Mouse (Mus musculus): Measurements from ENCODE around the gene Asphd1. TPM values are rescaled to one million over a fixed set of nuclear protein-coding genes. Genes with fewer than 3 reads are reported as not detected.

Asphd1 gene
- polyA plus RNA-seq, 1 experiment from 2014 or later = 0.15 TPM

DNA sequence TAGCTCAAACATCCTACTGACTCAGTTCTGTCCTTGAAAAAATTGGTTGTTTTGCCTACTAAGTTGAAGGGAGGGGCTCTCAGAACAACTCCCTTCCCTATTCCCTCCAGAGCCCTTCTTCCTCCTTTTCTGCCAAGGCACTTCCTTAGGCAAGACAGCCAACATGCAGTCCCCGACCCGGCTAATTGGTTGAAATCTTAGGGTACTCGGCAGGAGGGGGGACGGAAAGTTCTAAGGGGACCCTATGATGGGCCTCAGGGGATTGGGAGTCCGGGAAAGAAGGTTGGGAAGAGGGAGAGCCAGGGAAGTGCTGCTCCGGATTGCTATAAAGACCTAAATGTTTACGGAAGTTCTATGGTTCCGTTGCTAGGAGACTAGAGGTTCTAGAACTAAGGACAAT lies 26.1 kb upstream of the Asphd1 start:
- Histone ChIP-seq H3K36me3 (replicated peaks) (peaks cover 27% of the 10 kb centered on the region), H3K4me3 (peak overlapping the region; percentile 94), H3K4me1 (peaks cover 17% of the 10 kb centered on the region), H3K9me3 (no peaks in the 10 kb centered on the region), H3K27ac (replicated peaks) (peak overlapping the region; percentile 98), H3K27me3 (replicated peaks; ENCODE audit: low read depth, poor library complexity, severe bottlenecking) (no peaks in the 10 kb centered on the region)
- no peak for DNase-seq (ENCODE audit: low spot score)
- WGBS = 13% methylated on average over 8 of the region's 8 CpGs

DNA sequence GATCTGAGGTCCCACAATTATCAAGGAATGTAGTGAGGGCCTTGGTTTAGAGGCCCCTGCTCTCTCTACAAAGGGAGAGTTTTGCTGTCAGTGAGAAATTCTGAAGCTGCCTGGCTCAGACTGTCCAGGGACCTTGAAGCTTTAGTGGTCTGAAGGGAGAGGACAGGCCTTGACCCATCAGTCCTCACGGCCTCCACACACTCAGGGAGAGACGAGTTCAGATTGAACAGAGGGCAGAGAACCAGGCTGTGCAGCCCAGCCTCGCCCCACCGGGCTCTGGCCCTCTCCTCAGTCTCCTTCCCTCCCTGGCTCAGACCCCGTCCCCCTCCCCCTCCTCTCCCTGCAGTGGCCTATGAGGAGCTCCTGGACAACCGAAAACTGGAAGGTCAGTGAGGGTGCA lies 18.0 kb upstream of the Asphd1 start:
- H3K27me3 ChIP-seq (replicated peaks; ENCODE audit: low read depth, poor library complexity, severe bottlenecking) = peaks cover 22% of the 10 kb centered on the region
- WGBS = 68% methylated on average over 6 of the region's 6 CpGs

GRCm38 (mm10) chr7:126965568-126965967 lies 16.2 kb upstream of the Asphd1 start:
- Histone ChIP-seq H3K27ac (replicated peaks) (no peak overlapping the region), H3K27me3 (replicated peaks; ENCODE audit: low read depth, poor library complexity, severe bottlenecking) (peaks cover 36% of the 10 kb centered on the region), H3K4me3 (no peak overlapping the region), H3K4me1 (peaks cover 7% of the 10 kb centered on the region), H3K9me3 (no peaks in the 10 kb centered on the region), H3K36me3 (replicated peaks) (no peaks in the 10 kb centered on the region)
- WGBS = 89% methylated on average over 3 of the region's 3 CpGs
- DNase-seq (ENCODE audit: low spot score) = no peak

More for the DNA sequence above, 18.0 kb upstream of the Asphd1 start:
- H3K27ac ChIP-seq (replicated peaks) = no peak overlapping the region
- H3K36me3 ChIP-seq (replicated peaks) = no peaks in the 10 kb centered on the region
- H3K4me3 ChIP-seq = no peak overlapping the region
- H3K9me3 ChIP-seq = no peaks in the 10 kb centered on the region
- peaks cover 7% of the 10 kb centered on the region for H3K4me1 ChIP-seq
- no peak for DNase-seq (ENCODE audit: low spot score)

DNA sequence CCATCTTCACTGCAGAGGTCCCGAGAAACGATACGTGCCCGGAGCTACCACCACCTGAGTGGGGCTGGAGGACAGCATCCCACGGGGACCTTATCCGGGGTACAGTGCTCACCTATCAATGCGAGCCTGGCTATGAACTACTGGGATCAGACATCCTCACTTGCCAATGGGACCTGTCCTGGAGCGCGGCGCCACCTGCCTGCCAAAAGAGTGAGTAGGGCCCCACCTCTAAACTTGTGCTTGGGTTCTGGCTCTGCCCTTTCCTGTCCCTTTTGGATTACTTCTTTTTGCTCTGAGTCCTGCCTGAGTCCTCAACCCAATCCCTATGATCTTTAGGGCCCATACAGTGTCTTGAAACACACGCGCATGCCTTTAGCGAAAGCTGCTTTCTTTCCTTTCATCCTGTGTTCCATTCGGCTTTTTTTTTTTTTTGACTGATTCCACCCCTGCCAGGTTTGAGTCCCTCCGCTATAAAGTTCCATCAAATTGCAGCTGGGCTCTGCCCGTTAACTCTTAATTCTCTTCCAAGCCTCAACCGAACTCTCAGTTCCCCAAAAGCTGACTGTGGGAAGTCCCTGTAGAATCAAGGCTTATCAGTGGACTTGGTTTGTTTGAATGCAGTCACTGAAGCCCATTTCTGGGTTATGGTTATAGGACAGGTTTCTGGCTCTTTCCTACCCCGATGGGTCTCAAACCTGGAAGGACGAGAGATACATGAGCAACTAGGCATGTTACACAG lies 14.3 kb upstream of the Asphd1 start:
- Histone ChIP-seq H3K4me3 (peak overlapping the region; percentile 22; the same call in 1 of the 2 replicates), H3K27ac (replicated peaks) (no peak overlapping the region), H3K4me1 (peaks cover 7% of the 10 kb centered on the region), H3K36me3 (replicated peaks) (no peaks in the 10 kb centered on the region), H3K27me3 (replicated peaks; ENCODE audit: low read depth, poor library complexity, severe bottlenecking) (peaks cover 36% of the 10 kb centered on the region), H3K9me3 (no peaks in the 10 kb centered on the region)
- peak; percentile 61 for DNase-seq (ENCODE audit: low spot score)
- WGBS = 28% methylated on average over 19 of the region's 19 CpGs

DNA sequence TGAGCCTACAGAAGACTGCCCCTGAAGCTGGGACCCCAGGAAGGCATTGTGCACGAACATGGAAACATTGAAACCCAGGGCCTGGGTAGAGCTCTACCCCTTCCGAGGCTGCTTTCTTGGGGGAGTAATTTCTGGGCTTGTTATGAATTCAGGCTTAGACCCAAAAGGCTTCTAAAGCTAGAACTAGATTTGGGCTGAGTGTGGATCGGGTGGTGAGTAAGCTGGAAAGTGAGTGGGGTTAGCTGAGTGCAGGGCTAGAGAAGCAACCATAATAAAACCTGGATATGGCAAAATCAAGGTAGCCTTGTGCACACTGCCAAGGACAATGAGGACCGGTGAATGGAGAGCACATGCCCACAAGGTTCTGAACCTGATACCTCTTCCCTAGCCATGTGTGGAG lies 12.6 kb upstream of the Asphd1 start:
- no peak for DNase-seq (ENCODE audit: low spot score)
- 83% methylated on average over 4 of the region's 4 CpGs for WGBS

DNA sequence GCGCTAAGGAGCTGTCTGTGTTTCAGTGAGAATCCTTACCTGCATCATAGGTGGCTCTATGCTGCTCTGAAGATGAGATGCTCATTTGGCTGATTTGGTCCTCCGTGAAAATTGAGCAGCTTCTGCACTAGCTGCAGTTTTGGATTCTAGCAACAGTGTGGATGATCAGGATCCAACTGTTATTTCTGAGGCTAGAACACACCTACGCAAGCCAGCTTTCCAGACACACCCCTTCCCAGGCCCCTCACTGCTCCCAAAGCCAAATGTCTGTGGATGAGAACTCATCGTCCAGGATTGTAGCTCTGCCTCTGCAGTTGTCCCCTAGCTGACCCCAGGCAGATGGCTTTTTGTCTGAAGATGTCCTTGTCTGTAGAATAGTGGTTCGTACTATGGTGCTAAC lies 11.7 kb upstream of the Asphd1 start:
- DNase-seq (ENCODE audit: low spot score) = no peak
- Histone ChIP-seq H3K4me3 (no peak overlapping the region), H3K9me3 (no peaks in the 10 kb centered on the region), H3K36me3 (replicated peaks) (no peaks in the 10 kb centered on the region), H3K27ac (replicated peaks) (no peak overlapping the region), H3K4me1 (peaks cover 7% of the 10 kb centered on the region), H3K27me3 (replicated peaks; ENCODE audit: low read depth, poor library complexity, severe bottlenecking) (peaks cover 36% of the 10 kb centered on the region)
- 89% methylated on average over 5 of the region's 5 CpGs for WGBS

More for the DNA sequence above, 12.6 kb upstream of the Asphd1 start:
- Histone ChIP-seq H3K27me3 (replicated peaks; ENCODE audit: low read depth, poor library complexity, severe bottlenecking) (peaks cover 36% of the 10 kb centered on the region), H3K4me3 (no peak overlapping the region), H3K4me1 (peaks cover 7% of the 10 kb centered on the region), H3K9me3 (no peaks in the 10 kb centered on the region), H3K36me3 (replicated peaks) (no peaks in the 10 kb centered on the region), H3K27ac (replicated peaks) (no peak overlapping the region)

- no peak for DNase-seq (ENCODE audit: low spot score)
- H3K36me3 ChIP-seq (replicated peaks) = no peaks in the 10 kb centered on the region
- peaks cover 7% of the 10 kb centered on the region for H3K4me1 ChIP-seq
- 78% methylated on average over 9 of the region's 9 CpGs for WGBS
- no peak overlapping the region for H3K4me3 ChIP-seq
- H3K9me3 ChIP-seq = no peaks in the 10 kb centered on the region
- H3K27me3 ChIP-seq (replicated peaks; ENCODE audit: low read depth, poor library complexity, severe bottlenecking) = peaks cover 36% of the 10 kb centered on the region
- no peak overlapping the region for H3K27ac ChIP-seq (replicated peaks)
Observed at GRCm38 (mm10) chr7:126959780-126960179, 10.4 kb upstream of the Asphd1 start.

- 67% methylated on average over 3 of the region's 3 CpGs for WGBS
- DNase-seq (ENCODE audit: low spot score) = no peak
- Histone ChIP-seq H3K4me3 (no peak overlapping the region), H3K4me1 (peaks cover 19% of the 10 kb centered on the region), H3K27me3 (replicated peaks; ENCODE audit: low read depth, poor library complexity, severe bottlenecking) (peaks cover 37% of the 10 kb centered on the region), H3K9me3 (no peaks in the 10 kb centered on the region), H3K36me3 (replicated peaks) (no peaks in the 10 kb centered on the region), H3K27ac (replicated peaks) (no peak overlapping the region)
Observed at GRCm38 (mm10) chr7:126955125-126955524, 5.7 kb upstream of the Asphd1 start.

GRCm38 (mm10) chr7:126952646-126953045 lies 3.3 kb upstream of the Asphd1 start:
- Histone ChIP-seq H3K9me3 (no peaks in the 10 kb centered on the region), H3K4me3 (no peak overlapping the region), H3K27me3 (replicated peaks; ENCODE audit: low read depth, poor library complexity, severe bottlenecking) (peaks cover 60% of the 10 kb centered on the region), H3K36me3 (replicated peaks) (no peaks in the 10 kb centered on the region), H3K4me1 (peaks cover 35% of the 10 kb centered on the region), H3K27ac (replicated peaks) (no peak overlapping the region)
- DNase-seq (ENCODE audit: low spot score) = no peak
- under 1% methylated on average over 8 of the region's 8 CpGs for WGBS

- 20% methylated on average over 4 of the region's 4 CpGs for WGBS
- H3K9me3 ChIP-seq = no peaks in the 10 kb centered on the region
- 0 out of 2 replicates have a peak, but pooled peaks cover 5% of the 10 kb centered on the region for H3K36me3 ChIP-seq (replicated peaks)
- peaks cover 35% of the 10 kb centered on the region for H3K4me1 ChIP-seq
- H3K4me3 ChIP-seq = peak overlapping the region; percentile 67; the same call in 1 of the 2 replicates
- DNase-seq (ENCODE audit: low spot score) = no peak
- peaks cover 60% of the 10 kb centered on the region for H3K27me3 ChIP-seq (replicated peaks; ENCODE audit: low read depth, poor library complexity, severe bottlenecking)
- no peak overlapping the region for H3K27ac ChIP-seq (replicated peaks)
Observed at GRCm38 (mm10) chr7:126951741-126952140, 2.4 kb upstream of the Asphd1 start.

DNA sequence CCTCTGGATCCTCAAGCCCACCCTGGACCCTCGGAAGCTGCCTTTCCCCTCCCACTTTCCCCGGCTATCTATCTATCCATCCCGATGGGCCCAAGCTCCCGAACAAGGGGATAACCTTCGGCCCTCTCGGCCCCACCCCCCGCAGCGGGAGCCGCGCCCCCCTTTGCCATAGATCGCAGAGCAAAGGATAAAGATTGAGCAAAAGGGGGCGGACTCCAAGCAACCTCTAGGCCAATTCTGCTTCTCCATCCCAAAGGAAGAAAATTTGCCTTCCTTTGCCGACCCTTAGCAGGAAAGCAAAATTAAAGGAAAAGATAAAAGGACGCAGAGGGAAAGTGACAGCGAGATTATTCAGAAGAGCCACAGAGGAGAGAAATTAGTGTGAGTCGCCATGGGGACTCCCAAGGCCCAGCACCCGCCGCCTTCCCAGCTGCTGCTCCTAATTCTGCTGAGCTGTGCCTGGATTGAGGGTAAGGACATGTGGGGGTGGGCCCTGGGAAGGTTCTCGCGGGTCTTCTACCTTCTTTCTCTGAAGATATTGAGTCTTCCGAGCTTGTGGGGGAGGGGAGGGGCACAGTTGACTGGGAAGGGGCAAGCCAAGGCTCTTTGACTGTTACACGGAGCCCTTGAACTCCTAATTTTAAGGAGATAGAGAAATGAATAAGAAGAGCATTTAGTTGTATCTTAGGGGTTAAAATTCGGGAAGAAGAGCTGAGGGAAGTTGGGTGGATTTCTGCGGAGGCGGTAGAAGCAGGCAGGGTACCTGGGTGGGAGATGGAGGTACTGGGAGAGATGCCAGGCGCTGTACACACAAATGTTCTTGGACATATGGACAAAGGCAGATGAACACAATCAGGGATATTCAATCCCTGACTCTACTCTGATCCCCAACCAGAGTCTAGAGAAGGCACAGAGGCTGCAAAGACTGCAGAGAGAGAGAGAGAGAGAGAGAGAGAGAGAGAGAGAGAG lies 1.5 kb upstream of the Asphd1 start:
- Histone ChIP-seq H3K36me3 (replicated peaks) (peaks cover 11% of the 10 kb centered on the region), H3K27ac (replicated peaks) (no peak overlapping the region), H3K4me1 (peaks cover 35% of the 10 kb centered on the region), H3K9me3 (no peaks in the 10 kb centered on the region), H3K4me3 (peak overlapping the region; percentile 67), H3K27me3 (replicated peaks; ENCODE audit: low read depth, poor library complexity, severe bottlenecking) (peaks cover 60% of the 10 kb centered on the region)
- no peak for DNase-seq (ENCODE audit: low spot score)
- WGBS = 5% methylated on average over 26 of the region's 26 CpGs

DNA sequence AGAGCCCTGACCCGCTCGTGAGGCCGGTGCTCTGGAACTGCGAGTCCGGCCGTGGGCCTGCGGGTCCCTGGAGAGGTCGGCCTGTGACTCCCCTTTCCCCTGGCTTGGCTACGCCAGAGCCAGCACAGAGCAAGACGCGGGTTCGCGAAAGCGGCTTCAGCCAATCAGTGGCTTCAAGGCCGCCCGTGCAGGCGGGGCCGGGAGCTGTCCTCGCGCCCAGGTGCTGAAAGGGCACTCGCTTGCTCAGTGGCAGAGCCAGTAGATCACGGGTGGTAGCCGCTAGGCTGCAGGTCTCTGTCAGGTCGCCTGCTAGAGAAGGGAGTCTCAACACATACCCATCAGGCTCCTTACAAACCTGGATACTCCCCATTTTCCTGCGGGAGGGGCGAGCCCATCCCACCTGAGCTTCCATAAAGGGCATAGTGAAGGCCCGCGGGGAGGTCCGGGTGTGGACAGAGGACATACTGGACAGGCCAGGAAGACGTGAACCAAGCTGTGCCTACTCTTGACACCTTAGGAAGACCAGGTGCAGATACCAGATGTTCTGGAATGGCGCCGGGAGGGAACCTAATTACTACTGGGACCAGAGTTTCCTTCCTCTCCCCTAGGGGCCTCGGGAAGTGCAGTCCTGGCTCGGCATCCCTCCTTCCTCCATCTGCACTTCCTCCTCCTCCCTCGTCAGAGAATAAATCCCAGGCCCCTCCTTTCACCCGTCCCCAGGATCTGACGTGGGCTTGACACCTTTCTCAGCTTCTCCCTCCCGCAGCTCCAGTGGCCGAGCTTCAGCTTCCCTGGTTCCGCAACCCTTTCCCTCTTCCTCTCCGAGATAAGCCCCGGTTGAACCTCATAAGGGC lies 638 bp upstream of the Asphd1 start, which contains the start of gene Sez6l2:
Sez6l2 (plus strand) TSS at position 771 of the 854 bp plus-strand sequence.
- Histone ChIP-seq H3K27me3 (replicated peaks; ENCODE audit: low read depth, poor library complexity, severe bottlenecking) (peaks cover 60% of the 10 kb centered on the region), H3K4me3 (peak within 1 kb of the TSS; percentile 67), H3K4me1 (peaks cover 35% of the 10 kb centered on the region), H3K36me3 (replicated peaks) (peaks cover 18% of the 10 kb centered on the region), H3K27ac (replicated peaks) (peak within 1 kb of the TSS; percentile 66), H3K9me3 (no peaks in the 10 kb centered on the region)
- DNase-seq (ENCODE audit: low spot score) = peak; percentile 96
- under 1% methylated on average over 42 of the region's 42 CpGs for WGBS
